Mouse (Mus musculus): Measurements from ENCODE around the gene Gorasp1. TPM values are rescaled to one million over a fixed set of nuclear protein-coding genes. Genes with fewer than 3 reads are reported as not detected.
A peak's percentile ranks its signal among the peaks of the same experiment; 100 is the strongest.

The Gorasp1 gene
- polyA plus RNA-seq, 1 experiment from 2014 or later = 33.0 TPM

GRCm38 (mm10) chr9:119966221-119966910 lies 29.0 kb upstream of the Gorasp1 start:
- Histone ChIP-seq H3K27ac (no peak overlapping the region), H3K36me3 (peaks cover 2% of the 10 kb centered on the region), H3K4me3 (no peak overlapping the region), H3K9me3 (replicated peaks) (no peaks in the 10 kb centered on the region), H3K4me1 (peaks cover 20% of the 10 kb centered on the region), H3K27me3 (ENCODE audit: low read depth, poor library complexity, severe bottlenecking) (no peaks in the 10 kb centered on the region; the same call in 1 of the 2 replicates)
- no peak for DNase-seq (ENCODE audit: low spot score)
- WGBS = 85% methylated on average over 26 of the region's 26 CpGs

GRCm38 (mm10) chr9:119965186-119965585 lies 27.8 kb upstream of the Gorasp1 start:
- no peak for DNase-seq (ENCODE audit: low spot score)
- no peaks in the 10 kb centered on the region for H3K36me3 ChIP-seq
- 85% methylated on average over 3 of the region's 3 CpGs for WGBS
- H3K27ac ChIP-seq = no peak overlapping the region
- H3K9me3 ChIP-seq (replicated peaks) = no peaks in the 10 kb centered on the region
- no peaks in the 10 kb centered on the region; the same call in 1 of the 2 replicates for H3K27me3 ChIP-seq (ENCODE audit: low read depth, poor library complexity, severe bottlenecking)
- H3K4me1 ChIP-seq = peaks cover 13% of the 10 kb centered on the region
- no peak overlapping the region for H3K4me3 ChIP-seq

- 75% methylated on average over 3 of the region's 3 CpGs for WGBS
- H3K27ac ChIP-seq = no peak overlapping the region
- DNase-seq (ENCODE audit: low spot score) = no peak
- H3K9me3 ChIP-seq (replicated peaks) = no peaks in the 10 kb centered on the region
- no peak overlapping the region for H3K4me3 ChIP-seq
- H3K4me1 ChIP-seq = peaks cover 10% of the 10 kb centered on the region
- H3K36me3 ChIP-seq = no peaks in the 10 kb centered on the region
- no peaks in the 10 kb centered on the region; the same call in 1 of the 2 replicates for H3K27me3 ChIP-seq (ENCODE audit: low read depth, poor library complexity, severe bottlenecking)
These were observed 26.8 kb upstream of the Gorasp1 start for GRCm38 (mm10) chr9:119964206-119964605.

- 7% methylated on average over 21 of the region's 21 CpGs for WGBS
- H3K4me3 ChIP-seq = peak overlapping the region; percentile 29
- DNase-seq (ENCODE audit: low spot score) = peak; percentile 87
- H3K4me1 ChIP-seq = peaks cover 14% of the 10 kb centered on the region
- peak overlapping the region; percentile 50; the same call in 1 of the 2 replicates for H3K27ac ChIP-seq
- H3K27me3 ChIP-seq (ENCODE audit: low read depth, poor library complexity, severe bottlenecking) = no peaks in the 10 kb centered on the region; the same call in 1 of the 2 replicates
- no peaks in the 10 kb centered on the region for H3K9me3 ChIP-seq (replicated peaks)
- no peaks in the 10 kb centered on the region for H3K36me3 ChIP-seq
These were observed 25.8 kb upstream of the Gorasp1 start for GRCm38 (mm10) chr9:119962987-119963667.

GRCm38 (mm10) chr9:119962216-119962615 lies 24.9 kb upstream of the Gorasp1 start:
- no peaks in the 10 kb centered on the region; the same call in 1 of the 2 replicates for H3K27me3 ChIP-seq (ENCODE audit: low read depth, poor library complexity, severe bottlenecking)
- peaks cover 14% of the 10 kb centered on the region for H3K4me1 ChIP-seq
- 72% methylated on average over 4 of the region's 4 CpGs for WGBS
- H3K9me3 ChIP-seq (replicated peaks) = no peaks in the 10 kb centered on the region
- H3K27ac ChIP-seq = no peak overlapping the region
- no peaks in the 10 kb centered on the region for H3K36me3 ChIP-seq
- DNase-seq (ENCODE audit: low spot score) = no peak
- no peak overlapping the region for H3K4me3 ChIP-seq

GRCm38 (mm10) chr9:119958835-119959234 lies 21.5 kb upstream of the Gorasp1 start:
- Histone ChIP-seq H3K27me3 (ENCODE audit: low read depth, poor library complexity, severe bottlenecking) (no peaks in the 10 kb centered on the region; the same call in 1 of the 2 replicates), H3K4me3 (no peak overlapping the region), H3K36me3 (no peaks in the 10 kb centered on the region), H3K4me1 (peaks cover 14% of the 10 kb centered on the region), H3K9me3 (replicated peaks) (no peaks in the 10 kb centered on the region), H3K27ac (no peak overlapping the region)
- WGBS = 84% methylated on average over 9 of the region's 9 CpGs
- DNase-seq (ENCODE audit: low spot score) = no peak

GRCm38 (mm10) chr9:119951388-119951787 lies 14.0 kb upstream of the Gorasp1 start:
- H3K9me3 ChIP-seq (replicated peaks) = no peaks in the 10 kb centered on the region
- peaks cover 4% of the 10 kb centered on the region for H3K4me1 ChIP-seq
- DNase-seq (ENCODE audit: low spot score) = no peak
- H3K27me3 ChIP-seq (ENCODE audit: low read depth, poor library complexity, severe bottlenecking) = no peaks in the 10 kb centered on the region
- H3K27ac ChIP-seq = no peak overlapping the region
- 88% methylated on average over 9 of the region's 9 CpGs for WGBS
- H3K4me3 ChIP-seq = no peak overlapping the region
- H3K36me3 ChIP-seq = no peaks in the 10 kb centered on the region

- 51% methylated on average over 6 of the region's 6 CpGs for WGBS
- no peak overlapping the region for H3K4me3 ChIP-seq
- H3K9me3 ChIP-seq (replicated peaks) = no peaks in the 10 kb centered on the region
- no peaks in the 10 kb centered on the region for H3K36me3 ChIP-seq
- no peaks in the 10 kb centered on the region for H3K27me3 ChIP-seq (ENCODE audit: low read depth, poor library complexity, severe bottlenecking)
- DNase-seq (ENCODE audit: low spot score) = no peak
- H3K27ac ChIP-seq = peak overlapping the region; percentile 12; the same call in 1 of the 2 replicates
- peaks cover 4% of the 10 kb centered on the region for H3K4me1 ChIP-seq
These were observed 13.1 kb upstream of the Gorasp1 start for GRCm38 (mm10) chr9:119950434-119950833.

- Histone ChIP-seq H3K27ac (no peak overlapping the region), H3K36me3 (no peaks in the 10 kb centered on the region), H3K9me3 (replicated peaks) (no peaks in the 10 kb centered on the region), H3K4me1 (peaks cover 4% of the 10 kb centered on the region), H3K4me3 (no peak overlapping the region), H3K27me3 (ENCODE audit: low read depth, poor library complexity, severe bottlenecking) (no peaks in the 10 kb centered on the region)
- WGBS = 53% methylated on average over 3 of the region's 3 CpGs
- no peak for DNase-seq (ENCODE audit: low spot score)
These were observed 11.4 kb upstream of the Gorasp1 start for GRCm38 (mm10) chr9:119948804-119949203.

- peak; percentile 49 for DNase-seq (ENCODE audit: low spot score)
- Histone ChIP-seq H3K36me3 (no peaks in the 10 kb centered on the region), H3K4me3 (no peak overlapping the region), H3K9me3 (replicated peaks) (no peaks in the 10 kb centered on the region), H3K27me3 (ENCODE audit: low read depth, poor library complexity, severe bottlenecking) (no peaks in the 10 kb centered on the region), H3K27ac (no peak overlapping the region), H3K4me1 (peaks cover 19% of the 10 kb centered on the region)
- WGBS = 74% methylated on average over 12 of the region's 12 CpGs
These were observed 8.0 kb upstream of the Gorasp1 start for GRCm38 (mm10) chr9:119945173-119945900.

GRCm38 (mm10) chr9:119943326-119943725 lies 6.0 kb upstream of the Gorasp1 start:
- H3K9me3 ChIP-seq (replicated peaks) = no peaks in the 10 kb centered on the region
- DNase-seq (ENCODE audit: low spot score) = no peak
- no peaks in the 10 kb centered on the region for H3K27me3 ChIP-seq (ENCODE audit: low read depth, poor library complexity, severe bottlenecking)
- H3K36me3 ChIP-seq = no peaks in the 10 kb centered on the region
- no peak overlapping the region for H3K4me3 ChIP-seq
- H3K4me1 ChIP-seq = peaks cover 36% of the 10 kb centered on the region
- WGBS = 85% methylated on average over 1 of the region's 1 CpGs
- H3K27ac ChIP-seq = no peak overlapping the region

- Histone ChIP-seq H3K9me3 (replicated peaks) (no peaks in the 10 kb centered on the region), H3K36me3 (no peaks in the 10 kb centered on the region), H3K4me3 (no peak overlapping the region), H3K27ac (peak overlapping the region; percentile 47; the same call in 1 of the 2 replicates), H3K4me1 (peaks cover 49% of the 10 kb centered on the region), H3K27me3 (ENCODE audit: low read depth, poor library complexity, severe bottlenecking) (no peaks in the 10 kb centered on the region)
- DNase-seq (ENCODE audit: low spot score) = no peak
- 85% methylated on average over 14 of the region's 14 CpGs for WGBS
These were observed 4.5 kb upstream of the Gorasp1 start for GRCm38 (mm10) chr9:119941861-119942260.

- H3K36me3 ChIP-seq = no peaks in the 10 kb centered on the region
- 95% methylated on average over 5 of the region's 5 CpGs for WGBS
- H3K27me3 ChIP-seq (ENCODE audit: low read depth, poor library complexity, severe bottlenecking) = no peaks in the 10 kb centered on the region
- no peaks in the 10 kb centered on the region for H3K9me3 ChIP-seq (replicated peaks)
- no peak overlapping the region; the same call in 1 of the 2 replicates for H3K27ac ChIP-seq
- H3K4me1 ChIP-seq = peaks cover 54% of the 10 kb centered on the region
- no peak for DNase-seq (ENCODE audit: low spot score)
- no peak overlapping the region for H3K4me3 ChIP-seq
These were observed 4.0 kb upstream of the Gorasp1 start for GRCm38 (mm10) chr9:119941407-119941806.

Data from limb, embryonic 10.5 days (tissue).